Mouse (Mus musculus) neural tube, embryonic 14.5 days (tissue): Measurements from ENCODE around the gene Krtap2-4. TPM values are rescaled to one million over a fixed set of nuclear protein-coding genes. Genes with fewer than 3 reads are reported as not detected.

Experiments
- ATAC-seq: fragments of 200-750 bp; cut with Nextera tagmentation; 2 replicates; pipeline ENCODE4 v1.8.0; 2017; ENCODE audit warnings: low read depth, mild to moderate bottlenecking, moderate TSS enrichment, moderate library complexity
- H3K27ac ChIP-seq: fragments of 300-500 bp; sonication (generic); 2 replicates; pipeline ENCODE4 v1.5.1; 2014; ENCODE audit warnings: low read depth, mild to moderate bottlenecking, control low read depth, low read length, moderate library complexity, mixed read lengths
- H3K27me3 ChIP-seq: fragments of 300-500 bp; sonication (generic); 2 replicates; pipeline ENCODE4 v1.6.1; 2014; ENCODE audit warnings: low read length; ENCODE audit not compliant: control insufficient read depth, insufficient read depth
- H3K36me3 ChIP-seq: fragments of 300-500 bp; sonication (generic); 2 replicates; pipeline ENCODE4 v1.6.1; 2014; ENCODE audit warnings: low read length, mixed read lengths; ENCODE audit not compliant: control insufficient read depth, insufficient read depth
- H3K4me1 ChIP-seq: fragments of 300-500 bp; sonication (generic); 2 replicates; pipeline ENCODE4 v1.6.1; 2014; ENCODE audit warnings: low read length; ENCODE audit not compliant: control insufficient read depth, insufficient read depth
- H3K4me2 ChIP-seq: fragments of 300-500 bp; sonication (generic); 2 replicates; pipeline ENCODE4 v1.6.1; 2014; ENCODE audit warnings: mild to moderate bottlenecking, low read depth, low read length, control low read depth
- H3K4me3 ChIP-seq: fragments of 300-500 bp; sonication (generic); 2 replicates; pipeline ENCODE4 v1.5.1; 2014; ENCODE audit warnings: low read depth, low read length, control low read depth, mixed read lengths
- H3K9ac ChIP-seq: fragments of 300-500 bp; sonication (generic); replicated peaks from 2 replicates; pipeline ENCODE4 v1.6.1; 2014; ENCODE audit warnings: low read depth, mild to moderate bottlenecking, control low read depth, low read length, mixed read lengths
- H3K9me3 ChIP-seq: fragments of 300-500 bp; sonication (generic); 2 replicates; pipeline ENCODE4 v1.6.1; 2016; ENCODE audit warnings: low read length; ENCODE audit not compliant: control insufficient read depth
- WGBS: fragments of 180-500 bp; shearing (Covaris S2); extraction: QIAGEN DNeasy Blood & Tissue Kit; methylation state at CpG from one replicate; pipeline ENCODE4 v1.1.7; 2014; 5-methylcytosine and 5-hydroxymethylcytosine counted together
- polyA plus RNA-seq: library from polyadenylated mRNA; unstranded; fragments of >200 nt; fragmentation: Nextera tagmentation; extraction: Ambion mirVana; gene quantifications from 2 replicates; pipeline ENCODE4 v1.2.1, GENCODE M21; 2014

The Krtap2-4 gene
- polyA plus RNA-seq, 1 experiment from 2014 or later, result not detected

- H3K36me3 ChIP-seq, result no peaks in the 10 kb centered on the region
- 47% methylated on average over 4 of the region's 4 CpGs for WGBS
- no peaks in the 10 kb centered on the region for H3K27me3 ChIP-seq
- H3K4me1 ChIP-seq, result no peaks in the 10 kb centered on the region
- no peak overlapping the region for H3K4me3 ChIP-seq
- H3K4me2 ChIP-seq, result no peak overlapping the region
- no peaks in the 10 kb centered on the region for H3K9me3 ChIP-seq
- H3K9ac ChIP-seq, result no peak overlapping the region
- no peak overlapping the region for H3K27ac ChIP-seq
- no peak for ATAC-seq
Measured at GRCm38 (mm10) chr11:99573164-99573563, 41.5 kb downstream of the Krtap2-4 start.

- Histone ChIP-seq H3K9ac (no peak within 1 kb of the TSS), H3K4me2 (no peak within 1 kb of the TSS), H3K4me1 (no peaks in the 10 kb centered on the region), H3K4me3 (no peak within 1 kb of the TSS), H3K27ac (no peak within 1 kb of the TSS), H3K36me3 (no peaks in the 10 kb centered on the region), H3K9me3 (no peaks in the 10 kb centered on the region), H3K27me3 (no peaks in the 10 kb centered on the region)
- no peak for ATAC-seq
- WGBS, result 57% methylated on average over 7 of the region's 7 CpGs
Measured at GRCm38 (mm10) chr11:99566530-99566929, 48.1 kb downstream of the Krtap2-4 start, which contains the start of gene Krtap3-1. Gene Krtap3-1, minus strand, starts transcription at chr11:99566630.

Other genes starting within 250 kb of the Krtap2-4 start
- gene Krt28, start 239.9 kb downstream of the Krtap2-4 start, polyA plus RNA-seq, result 0.24 and 0.32 TPM in 2 replicates
- 33.7 and 39.7 TPM in 2 replicates for gene Krt10, start 225.5 kb downstream of the Krtap2-4 start, polyA plus RNA-seq
- gene Krt12, start 192.6 kb downstream of the Krtap2-4 start, polyA plus RNA-seq, result not detected in 2 replicates
- gene Krt20, start 176.7 kb downstream of the Krtap2-4 start, polyA plus RNA-seq, result 0.13 TPM in 2 replicates
- gene Krt23, start 121.7 kb downstream of the Krtap2-4 start, polyA plus RNA-seq, result 0.22 TPM in 1 of 2 replicates, not detected in the other
- not detected in 2 replicates for gene Krt39, start 93.5 kb downstream of the Krtap2-4 start, polyA plus RNA-seq
- gene Krt40, start 71.7 kb downstream of the Krtap2-4 start, polyA plus RNA-seq, result not detected in 2 replicates
- gene Krtap3-3, start 64.0 kb downstream of the Krtap2-4 start, polyA plus RNA-seq, result not detected in 2 replicates
- not detected in 2 replicates for gene Krtap3-2, start 58.0 kb downstream of the Krtap2-4 start, polyA plus RNA-seq
- not detected in 2 replicates for gene Gm11939, start 55.4 kb downstream of the Krtap2-4 start, polyA plus RNA-seq
- gene Krtap3-1, start 48.2 kb downstream of the Krtap2-4 start, polyA plus RNA-seq, result not detected in 2 replicates
- gene Krtap1-5, start 33.8 kb downstream of the Krtap2-4 start, polyA plus RNA-seq, result not detected in 2 replicates
- gene Krtap1-4, start 31.2 kb downstream of the Krtap2-4 start, polyA plus RNA-seq, result not detected in 2 replicates
- gene Krtap1-3, start 23.5 kb downstream of the Krtap2-4 start, polyA plus RNA-seq, result not detected in 2 replicates
- gene Krtap9-3, start 16.7 kb downstream of the Krtap2-4 start, polyA plus RNA-seq, result not detected in 2 replicates
- gene Gm11938, start 11.5 kb downstream of the Krtap2-4 start, polyA plus RNA-seq, result not detected in 2 replicates
- gene Gm11937, start 4.7 kb downstream of the Krtap2-4 start, polyA plus RNA-seq, result not detected in 2 replicates
- gene Gm11562, start 5.6 kb upstream of the Krtap2-4 start, polyA plus RNA-seq, result not detected in 2 replicates
- gene Krtap4-1, start 13.4 kb upstream of the Krtap2-4 start, polyA plus RNA-seq, result not detected in 2 replicates
- not detected in 2 replicates for gene Krtap4-2, start 20.2 kb upstream of the Krtap2-4 start, polyA plus RNA-seq
- gene Krtap4-7, start 29.2 kb upstream of the Krtap2-4 start, polyA plus RNA-seq, result not detected in 2 replicates
- not detected in 2 replicates for gene Gm11555, start 35.4 kb upstream of the Krtap2-4 start, polyA plus RNA-seq
- gene Gm11563, start 44.1 kb upstream of the Krtap2-4 start, polyA plus RNA-seq, result not detected in 2 replicates
- not detected in 2 replicates for gene Krtap4-6, start 51.1 kb upstream of the Krtap2-4 start, polyA plus RNA-seq
- not detected in 2 replicates for gene Gm14190, start 75.9 kb upstream of the Krtap2-4 start, polyA plus RNA-seq
- not detected in 2 replicates for gene Gm14180, start 119.4 kb upstream of the Krtap2-4 start, polyA plus RNA-seq
- not detected in 2 replicates for gene Gm11595, start 158.1 kb upstream of the Krtap2-4 start, polyA plus RNA-seq
- gene Krtap4-8, start 165.9 kb upstream of the Krtap2-4 start, polyA plus RNA-seq, result not detected in 2 replicates
- not detected in 2 replicates for gene Krtap4-9, start 170.4 kb upstream of the Krtap2-4 start, polyA plus RNA-seq
- not detected in 2 replicates for gene Gm11596, start 178.6 kb upstream of the Krtap2-4 start, polyA plus RNA-seq
- gene Gm11569, start 184.1 kb upstream of the Krtap2-4 start, polyA plus RNA-seq, result not detected in 2 replicates
- gene Gm11554, start 189.6 kb upstream of the Krtap2-4 start, polyA plus RNA-seq, result not detected in 2 replicates
- not detected in 2 replicates for gene Krtap4-13, start 195.0 kb upstream of the Krtap2-4 start, polyA plus RNA-seq
- gene Gm11564, start 200.8 kb upstream of the Krtap2-4 start, polyA plus RNA-seq, result not detected in 2 replicates
- not detected in 2 replicates for gene 2300003K06Rik, start 223.2 kb upstream of the Krtap2-4 start, polyA plus RNA-seq
- gene Krtap4-16, start 236.8 kb upstream of the Krtap2-4 start, polyA plus RNA-seq, result not detected in 2 replicates
- gene Gm11568, start 243.1 kb upstream of the Krtap2-4 start, polyA plus RNA-seq, result not detected in 2 replicates
- gene Gm11559, start 249.6 kb upstream of the Krtap2-4 start, polyA plus RNA-seq, result not detected in 2 replicates